In genomic region chr14:47297785-47298407, GRCm38 (mm10) we compare ENCODE assay signal across 8 mouse cellular contexts. TPM values are rescaled to one million over a fixed set of nuclear protein-coding genes. Genes with fewer than 3 reads are reported as not detected.
DNase-seq lines count a peak whose midpoint lies in the region; ATAC-seq lines count a peak whose summit lies in the region.

Mapk1ip1l (plus strand) TSS chr14:47298266.

- DNase-seq in ZHBTc4 (ENCODE audit: low read depth, low spot score): peak; percentile 95
- DNase-seq in gastrocnemius, adult 8-10 months (ENCODE audit: low spot score in 2 of 2): peak; percentile 80
- DNase-seq in hindlimb bud, embryonic 11.5 days (ENCODE audit: extremely low spot score, low read depth, low spot score): peak; percentile 44
- peak; percentile 72 to 87 for DNase-seq in left cerebral cortex, adult 8-10 months (ENCODE audit: low spot score in 2 of 2)
- DNase-seq in right cerebral cortex, postnatal 10 days (ENCODE audit: low spot score in 2 of 2): peak; percentile 91 to 93
- peak; percentile 96 for DNase-seq in urinary bladder, postnatal 25 days (ENCODE audit: low spot score)

- no peaks in the 10 kb centered on the region for H3K9me3 ChIP-seq in megakaryocyte, embryonic 14.5 days

- peak; percentile 92 for ATAC-seq in common myeloid progenitor, adult 5-6 weeks (replicated peaks; ENCODE audit: low read depth, poor library complexity, severe bottlenecking)

- H3K4me3 ChIP-seq in megakaryocyte, embryonic 14.5 days (replicated peaks): peak within 1 kb of the TSS; percentile 96

- H3K4me1 ChIP-seq in megakaryocyte, embryonic 14.5 days: peaks cover 39% of the 10 kb centered on the region

- peaks cover 15% of the 10 kb centered on the region for H3K36me3 ChIP-seq in megakaryocyte, embryonic 14.5 days (replicated peaks; ENCODE audit: low read length)

- no peaks in the 10 kb centered on the region for H3K27me3 ChIP-seq in megakaryocyte, embryonic 14.5 days (replicated peaks)

RNA-seq across cellular contexts. Expression of gene Mapk1ip1l, which starts in this region (rescaled TPM):
- 81.1 and 99.3 TPM in 2 replicates for total RNA-seq in common myeloid progenitor, adult 5-6 weeks (2017)
- 10 to 100 TPM; 19.0 to 27.0 (median 24.2) TPM for total RNA-seq in gastrocnemius, adult 8-10 months (2022)
- 10 to 100 TPM; 52.3 to 54.7 (median 54.3) TPM for total RNA-seq in left cerebral cortex, adult 8-10 months (2022)
- 26.1 and 30.4 TPM in 2 replicates for polyA plus RNA-seq in megakaryocyte, embryonic 14.5 days (2012; ENCODE audit: insufficient read depth, low replicate concordance)

Comparison
In these comparisons a context has a peak if more than half of its experiments do, and no peak if none do; other contexts are left out.
1. Peak in every context shown above with its lines: DNase-seq, ATAC-seq and H3K4me3 ChIP-seq.
2. DNase-seq: peak in every context shown above with its lines; median percentile 96 in urinary bladder, postnatal 25 days; 95 in ZHBTc4; 92 in right cerebral cortex, postnatal 10 days; 80 in gastrocnemius, adult 8-10 months; 80 in left cerebral cortex, adult 8-10 months; 44 in hindlimb bud, embryonic 11.5 days.